Mouse (Mus musculus): ENCODE data around the gene Barhl2. TPM values are rescaled to one million over a fixed set of nuclear protein-coding genes. Genes with fewer than 3 reads are reported as not detected.

The Barhl2 gene
- not detected for polyA plus RNA-seq (2017; shearing (Covaris generic))

DNA sequence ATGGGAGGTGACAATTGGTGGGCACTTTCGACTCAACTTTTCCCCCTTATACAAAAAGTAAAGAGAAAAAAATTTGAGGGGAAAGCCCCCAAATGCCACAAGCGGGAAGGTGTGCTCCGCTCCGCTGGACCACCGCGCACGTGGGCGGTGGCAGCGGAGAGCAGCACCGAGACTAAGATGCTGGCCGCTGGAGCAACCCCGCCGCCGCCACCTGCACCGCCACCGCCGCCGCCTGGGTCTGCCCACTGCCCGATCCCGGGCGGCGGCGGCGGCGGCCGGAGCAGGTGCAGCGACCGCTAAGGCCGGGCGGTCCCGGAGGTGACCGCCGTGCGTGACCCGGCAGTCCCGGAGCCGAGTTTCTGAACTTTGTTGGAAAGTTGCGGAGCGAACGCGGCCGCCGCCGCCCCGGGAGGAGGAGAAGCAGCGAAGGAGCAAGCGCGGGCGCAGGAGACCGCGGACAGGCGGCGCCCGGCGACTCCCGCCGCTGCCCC, at the start of gene Barhl2:
Gene Barhl2 (minus strand): TSS at position 181 of the 491 bp plus-strand sequence.
- ATAC-seq: no peak

DNA sequence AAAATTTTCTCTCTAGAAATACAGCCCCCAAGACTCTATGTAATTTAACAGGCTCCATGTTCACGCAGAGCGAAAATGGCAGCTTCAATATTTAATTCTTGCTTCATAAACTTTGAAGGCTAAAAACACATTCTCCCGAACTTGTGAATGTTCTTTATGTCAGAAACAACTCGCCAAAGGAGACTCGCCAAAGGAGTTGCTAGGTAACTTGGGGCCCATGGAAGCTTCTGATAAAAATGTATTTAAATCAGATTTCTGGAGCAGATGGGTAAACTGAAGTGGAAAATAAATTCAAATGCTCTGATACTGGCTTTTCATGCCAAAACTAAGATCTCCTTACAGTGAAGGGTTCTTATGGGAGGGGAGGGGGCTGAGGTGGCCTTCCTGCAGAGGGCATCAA, 48.1 kb upstream of the Barhl2 start:
- ATAC-seq: no peak

DNA sequence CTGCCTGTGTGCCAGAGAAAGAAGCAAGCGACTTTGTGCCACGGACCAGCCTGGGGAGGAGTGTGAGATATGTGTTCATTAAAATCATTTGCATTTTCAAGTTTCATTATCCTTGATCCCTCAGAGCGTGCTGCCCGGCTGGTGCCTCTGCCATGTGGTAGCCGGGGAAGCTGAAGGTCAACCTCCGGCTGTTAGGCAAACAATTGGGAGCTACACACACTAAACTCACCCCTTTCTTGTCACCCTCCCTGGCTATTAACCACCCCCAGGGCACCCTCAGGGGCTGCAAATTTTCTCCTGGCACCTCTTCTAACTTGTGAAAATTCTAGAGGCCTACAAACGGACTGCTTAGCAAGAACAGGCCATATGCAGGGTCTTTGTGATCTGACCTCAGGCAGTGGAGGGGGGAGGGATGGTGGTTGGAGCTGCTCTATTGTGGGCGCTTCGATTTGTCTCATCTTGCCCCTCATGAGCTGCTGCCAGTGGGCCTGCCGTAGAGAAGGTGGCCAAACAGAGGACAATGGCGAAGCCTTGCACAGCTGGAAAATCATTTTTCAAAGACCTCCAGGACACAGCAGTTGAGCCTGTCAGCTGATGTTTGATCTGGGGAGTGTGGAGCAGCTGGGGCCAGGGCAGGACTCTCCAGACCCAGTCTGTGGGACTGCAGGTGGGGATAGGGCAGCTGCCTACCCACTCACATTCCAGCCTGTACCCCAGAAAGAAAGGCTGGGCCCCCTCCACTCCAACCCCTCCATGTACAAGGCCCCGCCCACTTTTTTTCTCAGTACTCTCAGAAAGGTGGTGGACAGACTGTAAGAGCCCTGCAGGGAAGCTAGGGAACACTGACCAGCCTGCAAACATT, 44.9 kb upstream of the Barhl2 start:
- ATAC-seq: no peak

DNA sequence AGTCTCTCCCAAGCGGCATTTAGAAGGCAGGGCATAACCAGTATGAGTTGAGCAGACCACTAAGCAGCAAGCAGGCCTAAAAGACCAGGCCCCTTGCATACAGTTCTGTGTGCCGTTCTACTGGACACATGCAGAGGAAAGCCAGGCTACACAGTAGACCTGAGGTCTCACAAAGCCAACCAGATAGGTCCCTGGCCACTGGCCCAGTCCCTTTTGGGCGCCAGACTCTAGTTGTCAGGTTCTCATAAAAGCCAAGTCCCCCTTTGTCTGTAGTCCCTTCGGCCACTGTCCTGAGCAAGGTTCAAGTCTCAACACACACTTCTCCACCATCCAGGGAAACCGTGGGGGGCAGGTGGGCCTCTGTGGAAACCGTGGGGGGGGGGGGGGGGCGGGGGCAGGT, 44.3 kb upstream of the Barhl2 start:
- no peak for ATAC-seq

DNA sequence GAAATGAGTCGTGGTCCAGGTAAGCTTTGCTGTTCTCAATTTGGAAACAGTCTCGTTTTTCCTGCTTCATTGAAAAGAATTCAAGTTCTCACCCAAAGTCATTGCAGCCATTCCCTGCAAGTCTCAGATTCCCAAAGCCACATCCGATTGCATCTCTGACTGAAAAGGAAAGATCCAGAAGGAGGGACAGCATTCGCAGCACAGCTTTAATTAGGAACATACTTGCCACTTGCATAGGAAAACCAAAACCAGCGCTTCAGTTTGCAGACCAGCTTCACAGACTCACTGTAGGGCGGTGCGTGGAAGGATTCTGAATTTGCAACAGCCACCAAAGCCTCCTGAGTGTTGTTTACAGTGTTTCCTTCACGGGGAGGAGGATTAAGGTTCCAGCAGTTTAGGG, 33.8 kb upstream of the Barhl2 start:
- no peak for ATAC-seq

DNA sequence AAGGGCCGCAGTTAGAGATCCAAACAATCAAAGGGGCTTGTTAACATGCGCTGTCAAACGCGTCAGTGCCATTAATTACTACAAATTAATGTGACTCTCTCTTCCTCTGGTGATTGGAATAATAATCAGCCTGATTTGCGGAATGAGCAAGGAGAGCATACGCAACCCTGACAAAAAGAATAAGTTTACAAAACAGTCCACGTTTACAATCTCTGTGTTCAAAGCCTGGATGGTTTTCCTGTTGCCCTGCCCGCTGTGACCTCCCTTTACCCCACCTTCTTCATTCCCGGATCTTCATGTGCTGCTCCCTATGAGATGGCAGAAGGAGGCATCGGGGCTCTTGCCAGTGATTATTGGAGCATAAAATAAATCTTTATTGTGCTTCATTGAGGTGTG, 14.1 kb upstream of the Barhl2 start:
- no peak for ATAC-seq

DNA sequence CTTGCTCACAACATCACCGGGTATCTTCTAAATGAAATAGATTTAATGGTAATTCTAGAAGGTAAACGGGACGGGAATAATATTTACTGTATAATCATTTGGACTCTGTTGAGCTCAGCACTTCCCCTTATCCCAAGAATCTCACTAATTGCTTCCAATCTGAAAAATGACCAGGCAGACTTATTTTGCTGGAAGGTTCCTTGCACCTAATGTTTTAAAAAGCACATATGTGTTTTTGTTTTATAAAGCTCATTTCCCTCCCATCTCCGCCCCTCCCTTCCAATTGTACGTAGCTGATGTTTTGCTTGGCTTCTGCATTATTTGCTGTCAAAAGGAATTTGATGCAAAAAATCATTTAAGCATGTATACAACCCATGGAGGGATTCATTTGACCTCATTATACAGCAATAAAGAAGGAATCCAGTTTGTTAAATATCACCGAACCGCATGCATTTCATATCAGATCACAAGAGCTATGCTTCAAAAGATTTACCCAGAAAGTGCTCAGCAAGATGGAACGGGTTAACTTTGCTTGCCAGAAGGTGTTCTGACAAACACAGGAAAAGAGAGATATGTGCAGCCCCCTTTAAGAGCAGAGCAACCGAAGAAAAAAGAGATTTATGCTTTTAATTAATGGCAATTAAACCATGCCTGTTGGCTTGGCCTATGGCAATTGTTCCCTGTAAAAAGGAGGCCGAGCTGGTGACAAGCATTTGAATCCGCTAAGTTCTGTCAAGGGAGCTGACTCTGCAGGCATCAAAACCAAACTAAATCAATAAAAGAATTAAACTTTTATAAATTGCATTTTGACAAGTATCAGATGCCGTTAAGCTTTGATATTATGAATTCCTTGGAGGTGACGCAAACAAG, 13.5 kb upstream of the Barhl2 start:
- ATAC-seq: no peak

DNA sequence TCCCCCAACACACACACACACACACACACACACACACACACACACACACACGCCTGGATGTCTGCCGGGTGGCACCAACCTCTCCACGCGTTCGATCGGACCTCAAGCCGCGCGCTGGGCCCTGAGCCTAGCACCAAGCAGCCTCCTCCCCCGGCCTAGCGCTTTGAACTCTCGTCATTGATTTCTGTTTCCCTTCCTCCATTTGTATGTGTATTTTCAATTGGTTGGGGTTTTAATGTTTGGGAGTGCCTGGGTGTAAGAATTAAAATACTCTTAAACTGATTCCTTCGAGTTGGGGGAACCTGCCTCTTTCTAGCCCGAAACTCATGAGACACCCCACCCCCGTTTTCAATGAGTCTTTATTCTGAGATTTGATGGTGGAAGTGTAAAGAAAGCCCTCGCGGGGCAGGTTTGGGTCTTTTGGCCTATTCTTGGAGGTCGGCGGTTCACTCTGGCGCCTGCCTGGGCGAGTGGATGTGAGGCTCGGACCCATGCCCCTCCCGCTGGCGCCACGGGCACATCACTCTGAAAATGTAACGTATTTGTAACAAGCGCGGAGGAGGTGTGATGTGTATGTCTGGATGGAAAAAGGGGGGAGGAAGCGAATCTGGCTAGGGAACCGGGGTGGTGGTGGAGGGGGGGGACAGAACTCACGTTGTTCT, 7.3 kb upstream of the Barhl2 start:
- no peak for ATAC-seq

DNA sequence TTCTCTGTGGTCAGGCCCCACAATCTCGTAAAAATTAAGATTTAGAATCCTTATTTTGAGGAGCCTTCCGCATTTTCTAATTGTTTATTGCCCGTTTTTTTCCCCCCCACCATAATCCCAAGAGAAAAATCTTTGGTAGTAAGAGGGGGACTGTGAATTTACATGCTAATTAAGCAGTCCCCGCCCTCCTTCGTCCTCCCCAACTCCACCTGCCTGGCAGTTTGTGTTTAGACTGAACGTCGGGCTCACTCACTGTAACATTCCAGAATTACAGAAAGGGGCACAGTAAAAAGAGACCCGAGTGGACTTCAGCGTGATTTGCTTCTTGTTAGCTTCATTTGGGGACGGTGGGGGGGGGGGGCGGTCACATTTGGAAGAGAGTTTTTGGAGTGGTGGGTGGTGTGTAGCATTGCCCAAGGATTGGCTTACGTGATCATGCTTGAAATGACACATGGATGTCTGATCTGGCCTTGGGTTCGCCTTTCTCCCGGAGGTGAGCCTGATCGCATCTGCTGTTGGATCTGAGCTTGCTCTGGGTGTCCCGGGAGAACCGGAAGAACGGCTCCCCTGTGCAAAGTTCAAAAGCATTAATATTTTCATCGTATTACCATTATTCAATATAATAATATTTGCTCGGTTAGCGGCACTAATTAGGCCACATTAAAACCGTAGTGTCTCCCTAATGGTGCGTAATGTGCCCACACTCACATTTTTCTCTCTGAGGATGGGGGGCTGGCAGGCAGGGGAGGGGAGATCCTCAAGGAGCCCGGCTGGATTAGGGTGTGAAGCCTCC, 6.6 kb upstream of the Barhl2 start:
- ATAC-seq: no peak

DNA sequence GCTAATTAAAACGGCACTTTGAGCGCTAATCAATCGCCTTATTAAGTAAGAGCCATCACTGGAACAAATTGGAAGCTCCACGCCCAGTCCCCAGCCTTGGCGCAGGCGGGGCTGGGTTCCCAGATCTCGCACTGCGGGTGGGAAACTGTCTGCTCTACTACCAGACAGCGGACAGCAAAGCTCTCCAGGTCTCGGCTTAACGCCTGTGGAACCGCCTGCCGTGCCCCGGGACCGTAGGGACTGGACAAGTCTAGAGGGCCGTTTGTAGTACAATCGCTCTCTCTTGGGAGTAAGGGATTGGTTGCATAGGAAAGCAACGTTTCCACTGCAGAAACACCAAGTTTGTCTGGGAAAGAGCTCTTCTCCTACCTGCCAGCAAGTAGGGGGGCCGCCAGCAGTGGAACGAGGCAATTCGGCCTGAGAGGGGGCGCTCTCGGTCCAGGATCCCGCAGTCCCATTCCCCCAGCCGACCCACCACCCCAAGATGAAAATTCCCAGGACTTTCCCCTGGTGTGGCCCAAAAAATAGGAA, 5.8 kb upstream of the Barhl2 start:
- ATAC-seq: no peak

DNA sequence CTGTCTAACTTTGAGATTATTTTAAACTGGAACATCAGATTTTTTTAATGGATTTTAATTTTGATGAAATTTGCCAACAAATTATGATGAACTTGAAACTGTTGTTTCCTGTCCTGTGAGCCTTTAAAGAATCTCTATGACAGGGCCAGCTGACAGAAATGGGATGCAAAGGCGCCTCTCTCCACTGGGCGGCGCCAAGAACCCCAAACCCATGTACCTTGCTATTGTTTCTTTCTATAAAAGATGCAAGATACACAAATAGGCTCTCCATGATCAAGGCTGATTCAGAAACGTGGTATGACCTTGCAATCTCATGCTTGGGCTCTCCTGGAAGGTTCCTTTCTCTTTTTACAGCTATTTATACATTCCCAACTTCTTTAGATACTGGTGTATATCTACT, 3.9 kb upstream of the Barhl2 start:
- peak; percentile 70 for ATAC-seq

DNA sequence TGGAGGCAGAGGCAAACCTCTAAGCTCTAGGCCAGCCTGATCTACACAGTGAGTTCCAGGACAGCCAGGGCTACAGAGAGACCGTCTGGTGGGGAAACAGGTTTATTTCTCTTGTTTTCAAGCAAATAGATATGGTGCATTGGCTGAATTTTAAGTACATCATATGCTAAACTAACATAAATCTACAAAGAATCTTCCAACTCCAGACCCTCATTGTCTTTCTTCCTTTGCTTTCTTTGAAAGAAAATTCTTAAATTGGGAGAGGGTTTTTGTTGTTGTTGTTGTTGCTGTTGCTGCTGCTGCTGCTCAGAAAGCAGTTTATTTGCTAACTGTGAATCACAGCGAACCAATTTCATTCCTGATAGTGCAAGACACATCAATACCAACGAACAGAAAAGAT, 3.5 kb upstream of the Barhl2 start:
- ATAC-seq: no peak

DNA sequence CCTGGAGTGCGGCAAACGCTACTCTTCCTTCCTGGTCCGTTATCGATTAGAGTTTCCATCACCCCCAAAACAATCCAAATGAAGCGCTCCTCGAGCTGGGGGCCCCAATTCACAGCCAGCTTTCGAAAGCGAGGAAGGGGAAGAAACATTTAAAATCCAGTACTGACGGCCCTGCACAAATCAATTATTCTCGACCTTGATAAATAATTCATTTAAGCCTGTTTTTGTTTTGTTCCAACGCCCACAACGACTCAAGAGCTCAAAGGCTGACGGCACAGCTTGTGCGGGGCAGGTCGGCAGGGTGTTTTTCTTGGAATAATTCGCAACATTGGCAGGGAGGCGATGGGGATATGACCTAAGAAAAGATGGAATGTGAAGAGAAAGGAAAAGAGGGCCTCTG, 2.6 kb upstream of the Barhl2 start:
- ATAC-seq: no peak

DNA sequence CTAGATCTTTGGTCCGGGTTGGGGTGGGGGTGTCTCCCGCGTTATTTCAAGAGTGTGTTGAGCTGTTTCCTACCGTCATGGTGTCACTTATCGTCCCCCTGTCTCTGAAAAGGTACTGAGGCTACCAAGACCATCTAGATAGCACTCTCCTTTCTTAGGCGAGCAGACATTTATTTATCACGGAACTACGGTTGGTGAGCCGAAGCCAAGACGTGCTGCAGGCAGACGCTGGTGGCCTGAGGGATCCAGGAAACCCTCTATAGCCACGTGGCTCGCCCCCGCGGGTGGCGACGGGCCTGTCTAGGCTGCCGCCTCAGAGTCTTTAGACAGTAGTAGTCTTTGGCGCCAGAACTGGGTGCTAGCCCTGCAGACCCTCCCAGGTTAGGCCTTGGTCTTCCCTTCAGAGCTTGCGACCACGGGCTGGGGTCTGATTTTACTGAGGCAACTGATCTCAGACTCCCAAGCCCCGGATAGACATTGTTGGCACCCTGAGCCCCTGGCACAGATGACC, 2.1 kb upstream of the Barhl2 start:
- no peak for ATAC-seq

DNA sequence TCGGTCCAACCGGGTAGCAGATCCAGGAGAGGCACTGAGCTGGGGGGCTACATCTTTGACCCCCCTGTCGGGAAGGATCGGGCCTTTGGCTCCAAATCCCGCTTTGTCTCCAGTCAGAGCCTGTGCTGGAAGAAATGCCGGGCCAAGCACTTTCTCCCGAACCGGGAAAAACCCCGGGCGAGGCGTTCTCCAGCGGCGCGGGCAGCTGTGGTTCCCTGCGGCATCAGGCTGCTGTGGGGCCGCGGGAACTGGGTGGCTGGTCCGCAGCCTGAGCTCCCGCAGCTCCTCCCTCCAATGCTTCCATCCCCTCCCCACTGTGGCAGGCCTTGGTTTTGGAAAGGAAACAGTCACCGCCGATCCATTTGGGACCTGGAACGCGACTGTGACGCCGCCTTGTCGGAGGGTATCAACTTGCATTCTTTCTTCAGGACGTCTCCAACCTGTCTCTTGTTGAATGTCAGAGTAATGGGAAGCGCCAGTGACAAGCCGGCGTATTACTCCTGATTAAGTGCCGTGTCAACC, 1.2 kb upstream of the Barhl2 start:
- ATAC-seq: no peak

DNA sequence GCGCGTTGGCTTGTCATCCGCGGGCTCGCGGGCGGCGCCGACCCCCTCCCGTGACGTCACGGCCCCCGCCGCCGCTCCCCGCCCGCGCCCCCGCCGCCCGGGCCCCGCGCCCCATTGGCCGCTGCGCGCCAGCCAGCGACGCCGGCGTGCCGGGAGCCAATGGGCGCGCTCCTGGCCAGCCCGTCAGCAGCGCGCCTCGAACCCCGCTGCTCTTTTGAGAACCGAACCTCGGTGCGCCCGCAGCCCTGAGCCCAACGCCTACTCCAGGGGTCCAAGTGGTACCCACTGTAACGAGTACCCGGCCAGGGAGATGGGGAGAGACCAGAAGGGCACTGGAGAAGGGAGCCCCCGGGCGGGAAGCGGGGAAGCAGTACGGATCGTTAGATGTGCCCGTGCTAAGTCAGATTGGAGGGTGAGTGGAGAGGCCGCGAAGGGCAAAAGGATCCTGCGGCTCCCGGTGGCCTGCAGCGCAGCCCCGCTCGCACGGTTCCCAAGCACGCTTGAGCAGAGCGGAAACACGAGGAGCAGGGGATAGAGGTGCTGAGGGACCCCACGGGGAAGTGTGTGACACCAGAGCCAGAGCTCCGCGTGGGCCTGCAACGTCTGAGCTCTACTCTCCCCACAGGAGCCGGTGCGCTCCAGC, 632 bp upstream of the Barhl2 start:
- ATAC-seq: no peak

DNA sequence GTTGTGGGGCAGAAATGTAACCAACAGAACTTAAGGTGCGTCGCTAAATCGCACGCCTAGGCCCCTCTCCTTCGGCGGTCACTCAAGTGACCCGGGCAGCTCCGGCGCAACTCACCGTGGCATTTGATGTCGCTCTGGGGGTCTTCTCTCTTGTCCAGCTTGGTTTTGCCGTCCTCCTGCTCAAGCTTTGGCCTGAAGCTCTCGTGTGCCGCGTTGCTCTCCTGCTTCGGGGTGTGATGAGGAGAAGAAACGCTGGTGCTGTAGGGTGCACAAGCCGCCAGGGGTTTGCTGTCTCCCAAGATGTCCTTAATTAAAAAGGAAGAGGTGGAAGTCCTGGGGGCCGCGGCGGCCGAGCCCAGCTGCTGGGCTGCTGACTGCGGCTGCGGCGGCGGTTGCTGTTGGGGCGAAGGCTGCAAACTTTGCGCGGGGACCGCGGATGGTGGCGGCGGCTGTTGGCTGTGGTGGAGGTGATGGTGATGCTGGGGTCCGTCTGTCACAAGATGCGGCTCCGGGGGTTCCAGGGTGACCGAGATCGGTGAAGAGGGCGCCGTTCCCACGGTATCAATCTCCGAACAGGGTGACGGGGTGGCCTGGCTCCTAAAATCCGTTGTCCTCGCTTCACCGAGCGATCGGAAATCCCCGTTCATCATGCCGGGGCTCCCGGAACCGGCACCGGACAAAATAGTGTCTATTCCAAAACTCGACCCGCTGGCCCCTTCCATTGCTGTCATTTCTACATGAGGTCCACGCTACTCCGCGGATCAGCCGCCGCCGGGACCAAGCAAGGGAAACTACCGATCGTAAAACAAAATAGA, 648 bp downstream of the Barhl2 start:
- no peak for ATAC-seq

DNA sequence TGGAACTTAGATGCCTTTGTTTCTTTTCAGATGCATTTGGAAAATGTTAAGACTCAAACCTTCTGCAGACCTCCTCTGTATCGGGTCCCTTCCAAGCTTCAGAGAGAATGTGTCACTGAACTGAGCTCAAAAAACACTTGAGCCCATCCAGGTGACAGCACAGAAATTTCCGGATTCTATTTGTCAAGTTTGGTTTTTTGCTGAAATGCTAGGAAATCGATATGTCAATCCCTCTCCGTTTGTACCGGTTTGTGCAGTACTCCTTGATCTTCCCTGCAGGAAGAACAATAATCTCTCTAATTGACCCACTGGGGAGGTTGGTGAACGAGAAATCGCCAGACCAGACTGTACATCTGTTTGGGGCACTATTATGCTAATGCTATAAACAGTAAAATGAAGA, 2.0 kb downstream of the Barhl2 start:
- ATAC-seq: no peak

DNA sequence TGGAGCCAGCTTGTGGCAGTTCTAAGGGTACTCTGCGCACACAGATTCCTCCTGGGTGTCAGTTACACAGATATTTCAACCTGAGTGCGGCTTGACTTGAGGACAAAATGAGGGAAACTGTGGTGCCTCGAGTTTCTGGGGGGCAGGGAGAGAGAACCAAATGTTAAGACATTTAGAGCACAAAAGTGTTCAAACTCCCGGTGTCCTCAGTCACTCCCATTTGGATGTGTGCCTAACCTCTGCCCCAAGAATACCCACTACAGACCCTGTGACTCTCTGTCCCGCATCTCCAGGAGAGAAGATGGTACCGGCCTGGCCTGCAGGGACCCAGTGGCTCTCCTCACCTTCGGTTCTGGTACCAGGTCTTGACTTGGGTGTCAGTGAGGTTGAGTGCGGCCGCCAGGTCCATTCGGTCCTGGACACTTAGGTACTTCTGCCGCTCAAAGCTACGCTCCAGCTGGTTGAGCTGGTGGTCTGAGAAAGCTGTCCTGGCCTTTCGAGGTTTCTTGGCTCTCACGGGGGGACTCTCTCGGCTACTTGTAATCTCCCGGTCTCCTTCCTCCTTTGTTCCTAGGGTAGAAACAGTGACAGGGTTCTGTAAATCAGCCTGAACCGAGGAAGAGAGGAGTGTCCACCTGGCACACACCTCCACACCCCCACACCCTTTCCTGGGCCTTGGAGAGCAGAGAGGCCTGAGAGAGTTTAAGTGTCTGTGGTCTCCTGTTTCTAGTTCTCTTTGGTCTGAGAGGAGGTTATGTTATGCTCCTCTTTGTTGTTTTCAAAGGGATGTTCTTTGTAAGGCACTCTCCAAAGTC, 2.7 kb downstream of the Barhl2 start:
- no peak for ATAC-seq

Measured in inflammation-experienced regulatory T-cells, adult 6 months (primary cell).